Mouse (Mus musculus) c-Kit-positive CD71-positive TER-119-negative erythroid progenitor cells, embryonic 14.5 days (primary cell): ENCODE measurements at regions not wholly inside any gene's neighbourhood (a gene's known extent, or its start where the extent isn't known, plus 50 kb on each side); places are given as distances from the start of the nearest gene placed in this dataset.

Experiments used
- DNase-seq: peaks from one replicate; pipeline ENCODE4 v3.0.0-alpha.2; 2013; ENCODE audit warnings: low read depth

- DNase-seq = no peak
Observed at GRCm38 (mm10) chr13:84565644-84566532, 343.8 kb downstream of the Tmem161b start.

- DNase-seq = no peak
Observed at GRCm38 (mm10) chr13:84566533-84566832, 344.4 kb downstream of the Tmem161b start.

GRCm38 (mm10) chr13:84569371-84569770, 347.3 kb downstream of the Tmem161b start:
- DNase-seq = no peak

- DNase-seq = no peak
Observed at GRCm38 (mm10) chr13:84570206-84570605, 348.1 kb downstream of the Tmem161b start.

- DNase-seq = no peak
Observed at GRCm38 (mm10) chr13:84570984-84571844, 349.1 kb downstream of the Tmem161b start.

GRCm38 (mm10) chr13:84571845-84572193, 349.7 kb downstream of the Tmem161b start:
- DNase-seq = no peak

- no peak for DNase-seq
Observed at GRCm38 (mm10) chr13:84572231-84572630, 350.1 kb downstream of the Tmem161b start.

GRCm38 (mm10) chr13:84596585-84597142, 374.6 kb downstream of the Tmem161b start:
- DNase-seq = no peak

GRCm38 (mm10) chr13:84602612-84603011, 380.5 kb downstream of the Tmem161b start:
- DNase-seq = no peak

- no peak for DNase-seq
Observed at GRCm38 (mm10) chr13:84612497-84612896, 390.4 kb downstream of the Tmem161b start.

- no peak for DNase-seq
Observed at GRCm38 (mm10) chr13:84613004-84613403, 390.9 kb downstream of the Tmem161b start.

- no peak for DNase-seq
Observed at GRCm38 (mm10) chr13:84624691-84625090, 402.6 kb downstream of the Tmem161b start.

GRCm38 (mm10) chr13:84625527-84625926, 403.4 kb downstream of the Tmem161b start:
- no peak for DNase-seq

- no peak for DNase-seq
Observed at GRCm38 (mm10) chr13:84625927-84626326, 403.8 kb downstream of the Tmem161b start.

- no peak for DNase-seq
Observed at GRCm38 (mm10) chr13:84626397-84626796, 404.3 kb downstream of the Tmem161b start.

GRCm38 (mm10) chr13:84630686-84631085, 408.6 kb downstream of the Tmem161b start:
- no peak for DNase-seq

- DNase-seq = no peak
Observed at GRCm38 (mm10) chr13:84632493-84632892, 410.4 kb downstream of the Tmem161b start.

- no peak for DNase-seq
Observed at GRCm38 (mm10) chr13:84636831-84637230, 414.7 kb downstream of the Tmem161b start.

GRCm38 (mm10) chr13:84637606-84638005, 415.5 kb downstream of the Tmem161b start:
- DNase-seq = no peak

GRCm38 (mm10) chr13:84638401-84638934, 416.4 kb downstream of the Tmem161b start:
- no peak for DNase-seq

GRCm38 (mm10) chr13:84639087-84640022, 417.3 kb downstream of the Tmem161b start:
- no peak for DNase-seq
